Mouse (Mus musculus) forebrain, postnatal 0 days (tissue): ENCODE measurements around the gene Vmn2r12. TPM values are rescaled to one million over a fixed set of nuclear protein-coding genes. Genes with fewer than 3 reads are reported as not detected.
"Not testable (repeated sequence)": the region's sequence is repeated elsewhere in the genome, so short reads cannot be mapped to it uniquely, and the experiment has no call there.

Experiments used
- ATAC-seq: fragments of 200-750 bp; cut with Nextera tagmentation; 2 replicates; pipeline ENCODE4 v1.8.0; 2017; ENCODE audit warnings: mild to moderate bottlenecking, moderate library complexity
- DNase-seq: peaks from one replicate; pipeline ENCODE4 v3.0.0-alpha.2; 2015
- H3K27ac ChIP-seq: fragments of 300-500 bp; sonication (generic); 2 replicates; pipeline ENCODE4 v1.5.1; 2014; ENCODE audit warnings: low read depth, mild to moderate bottlenecking, antibody characterized with exemption, low read length, moderate library complexity, mixed read lengths
- H3K27me3 ChIP-seq: fragments of 300-500 bp; sonication (generic); 2 replicates; pipeline ENCODE4 v1.6.1; 2014; ENCODE audit warnings: mild to moderate bottlenecking, low read length, mixed read lengths; ENCODE audit not compliant: insufficient read depth
- H3K36me3 ChIP-seq: fragments of 300-500 bp; sonication (generic); 2 replicates; pipeline ENCODE4 v1.6.1; 2014; ENCODE audit warnings: mild to moderate bottlenecking, moderate library complexity; ENCODE audit not compliant: insufficient read depth
- H3K4me1 ChIP-seq: fragments of 300-500 bp; sonication (generic); 2 replicates; pipeline ENCODE4 v1.6.1; 2014; ENCODE audit warnings: antibody characterized with exemption; ENCODE audit not compliant: insufficient read depth
- H3K4me2 ChIP-seq: fragments of 300-500 bp; sonication (generic); 2 replicates; pipeline ENCODE4 v1.6.1; 2014; ENCODE audit warnings: low read depth, mild to moderate bottlenecking, moderate library complexity
- H3K4me3 ChIP-seq: fragments of 300-500 bp; sonication (generic); 2 replicates; pipeline ENCODE4 v1.5.1; 2014; ENCODE audit warnings: low read depth, low read length, mixed read lengths
- H3K9ac ChIP-seq: fragments of 300-500 bp; sonication (generic); 2 replicates; pipeline ENCODE4 v1.6.1; 2014; ENCODE audit warnings: mild to moderate bottlenecking
- H3K9me3 ChIP-seq: fragments of 300-500 bp; sonication (generic); 2 replicates; pipeline ENCODE4 v1.6.1; 2016; ENCODE audit warnings: low read length
- CTCF ChIP-seq: sonication (generic); IDR thresholded peaks from 2 replicates; pipeline ENCODE4 v1.5.1; 2016; ENCODE audit warnings: antibody characterized with exemption, control low read depth, low read depth
- WGBS: fragments of 180-500 bp; shearing (Covaris S2); extraction: QIAGEN DNeasy Blood & Tissue Kit; methylation state at CpG from one replicate; pipeline ENCODE4 v1.1.7; 2014; 5-methylcytosine and 5-hydroxymethylcytosine counted together
- polyA plus RNA-seq: library from polyadenylated mRNA; unstranded; fragments of >200 nt; fragmentation: Nextera tagmentation; extraction: Ambion mirVana; gene quantifications from 2 replicates; pipeline ENCODE4 v1.2.1, GENCODE M21; 2015
- total RNA-seq: library from RNA; depleted of rRNA; stranded (reverse); fragments of >200 nt; gene quantifications from 2 replicates; pipeline ENCODE4 v1.2.3, GENCODE M21; 2014; rRNA removed

Vmn2r12 gene
- total RNA-seq (not detected in 2 replicates), polyA plus RNA-seq (not detected in 2 replicates)

- not testable (repeated sequence) for H3K4me3 ChIP-seq, DNase-seq, H3K27me3 ChIP-seq, H3K36me3 ChIP-seq, H3K9ac ChIP-seq, ATAC-seq, H3K4me2 ChIP-seq, H3K9me3 ChIP-seq, H3K4me1 ChIP-seq, H3K27ac ChIP-seq
- WGBS: 88% methylated on average over 5 of the region's 5 CpGs
Measured at GRCm38 (mm10) chr5:109097850-109098249, at the start of gene Vmn2r12. Gene Vmn2r12, minus strand, starts transcription at chr5:109097950.

- H3K4me1 ChIP-seq: no peaks in the 10 kb centered on the region
- no peaks in the 10 kb centered on the region for H3K36me3 ChIP-seq
- H3K4me3 ChIP-seq: no peak overlapping the region
- 0 out of 2 replicates have a peak, but pooled peaks cover 10% of the 10 kb centered on the region for H3K9me3 ChIP-seq
- 77% methylated on average over 2 of the region's 2 CpGs for WGBS
- no peak overlapping the region for H3K27ac ChIP-seq
- H3K9ac ChIP-seq: no peak overlapping the region
- no peak overlapping the region for H3K4me2 ChIP-seq
- no peak for DNase-seq
- TF ChIP-seq CTCF: no peak
- H3K27me3 ChIP-seq: no peaks in the 10 kb centered on the region
- no peak for ATAC-seq
Measured at GRCm38 (mm10) chr5:109139546-109139945, 41.8 kb upstream of the Vmn2r12 start.

- Histone ChIP-seq H3K27ac (no peak overlapping the region), H3K4me1 (no peaks in the 10 kb centered on the region), H3K4me3 (no peak overlapping the region), H3K36me3 (no peaks in the 10 kb centered on the region), H3K9me3 (0 out of 2 replicates have a peak, but pooled peaks cover 10% of the 10 kb centered on the region), H3K27me3 (no peaks in the 10 kb centered on the region), H3K4me2 (no peak overlapping the region), H3K9ac (no peak overlapping the region)
- ATAC-seq: no peak
- no peak for TF ChIP-seq CTCF
- no peak for DNase-seq
- 77% methylated on average over 2 of the region's 2 CpGs for WGBS
Measured at GRCm38 (mm10) chr5:109136731-109137130, 39.0 kb upstream of the Vmn2r12 start.

DNA sequence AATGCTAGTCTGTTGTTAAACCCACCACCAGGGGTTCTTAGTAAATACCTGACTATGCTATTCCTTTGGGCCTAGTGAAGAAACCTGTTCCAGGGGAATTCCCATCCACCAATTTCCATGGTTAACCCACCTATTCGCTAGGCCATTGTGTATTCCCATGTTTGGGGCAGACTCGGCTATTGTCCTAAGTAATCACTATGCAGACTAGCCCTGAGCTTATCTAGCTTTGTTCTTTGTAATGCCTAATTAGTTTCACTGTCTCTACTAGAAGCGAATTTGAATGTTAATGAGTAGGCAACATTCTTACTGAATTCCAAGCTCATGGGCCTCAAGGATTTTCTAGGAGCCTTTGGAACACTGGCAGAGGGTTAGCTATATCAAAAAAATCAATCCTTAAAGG lies 1.3 kb downstream of the Vmn2r12 start:
- WGBS: 78% methylated on average over 3 of the region's 3 CpGs
- not testable (repeated sequence) for H3K9me3 ChIP-seq, DNase-seq, H3K4me1 ChIP-seq, ATAC-seq, H3K27ac ChIP-seq, H3K4me2 ChIP-seq, H3K4me3 ChIP-seq, H3K9ac ChIP-seq, H3K36me3 ChIP-seq, H3K27me3 ChIP-seq

DNA sequence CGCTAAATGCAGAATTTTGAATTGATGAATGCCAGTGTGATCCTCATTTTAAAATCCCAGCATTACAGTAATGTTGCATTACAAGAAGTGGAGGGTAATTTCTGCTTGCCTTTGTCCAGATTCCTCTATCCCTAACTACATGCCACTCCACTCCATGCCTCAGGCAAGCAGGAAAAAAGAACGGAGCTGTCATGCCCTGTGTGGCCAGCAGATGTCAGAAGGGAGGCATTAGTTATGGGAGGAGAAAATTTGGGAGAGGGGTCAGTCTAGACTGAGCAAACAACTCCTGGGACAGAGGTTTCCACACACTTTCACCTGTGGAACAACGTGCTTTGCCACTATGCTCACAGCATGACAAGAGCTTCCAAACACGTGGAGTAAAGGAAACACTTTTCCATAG lies 25.7 kb downstream of the Vmn2r12 start:
- H3K4me2 ChIP-seq, ATAC-seq, H3K4me3 ChIP-seq, H3K36me3 ChIP-seq, H3K9me3 ChIP-seq, H3K4me1 ChIP-seq, DNase-seq, H3K27ac ChIP-seq, H3K9ac ChIP-seq, H3K27me3 ChIP-seq: not testable (repeated sequence)
- WGBS: 48% methylated on average over 4 of the region's 4 CpGs

DNA sequence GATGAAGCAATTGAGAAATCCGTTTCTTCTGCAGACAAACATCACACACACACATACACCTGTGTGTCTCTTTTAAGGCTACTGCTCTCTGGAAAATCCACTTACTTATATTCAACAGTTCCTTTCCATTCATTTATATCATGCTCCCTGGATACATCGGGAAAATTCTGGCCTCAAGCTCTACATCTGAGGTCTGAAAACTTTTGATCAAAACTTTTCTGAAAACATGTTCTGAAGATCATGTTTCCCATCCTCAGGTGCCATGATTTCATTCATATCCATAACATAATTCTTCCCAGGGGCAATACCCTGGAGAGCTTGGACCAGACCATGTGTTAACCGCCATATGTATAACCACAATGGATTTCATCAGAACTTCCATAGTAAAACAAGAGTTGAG lies 38.3 kb downstream of the Vmn2r12 start, which contains the start of gene Vmn2r11:
Gene Vmn2r11, minus strand, starts transcription at position 101 of the 400 bp plus-strand sequence.
- 92% methylated on average over 3 of the region's 3 CpGs for WGBS
- H3K4me1 ChIP-seq, H3K4me3 ChIP-seq, DNase-seq, H3K9me3 ChIP-seq, H3K36me3 ChIP-seq, H3K27me3 ChIP-seq, H3K4me2 ChIP-seq, H3K27ac ChIP-seq, H3K9ac ChIP-seq, ATAC-seq: not testable (repeated sequence)

DNA sequence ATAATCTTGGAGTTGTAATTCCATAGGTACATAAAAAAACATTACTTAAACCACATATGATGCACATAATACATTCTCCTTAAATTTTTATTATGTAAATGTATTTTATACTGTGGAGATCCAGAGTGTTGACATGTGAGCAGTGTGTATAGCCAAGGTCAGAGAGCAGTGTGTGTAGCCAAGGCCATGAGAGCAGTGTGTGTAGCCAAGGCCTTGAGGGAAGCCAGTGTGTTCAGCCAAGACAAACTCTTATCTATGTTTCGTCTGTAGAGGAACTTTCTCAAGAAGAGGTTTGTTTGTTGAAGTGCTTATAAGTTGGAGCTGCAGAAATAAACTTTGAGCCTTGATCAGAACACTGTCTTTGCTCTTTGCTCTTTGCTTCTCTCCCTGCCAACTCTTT lies 42.5 kb downstream of the Vmn2r12 start:
- TF ChIP-seq CTCF: no peak
- Histone ChIP-seq H3K27ac (no peak overlapping the region), H3K4me3 (no peak overlapping the region), H3K4me1 (no peaks in the 10 kb centered on the region), H3K4me2 (no peak overlapping the region), H3K36me3 (no peaks in the 10 kb centered on the region), H3K9me3 (0 out of 2 replicates have a peak, but pooled peaks cover 9% of the 10 kb centered on the region), H3K9ac (no peak overlapping the region), H3K27me3 (no peaks in the 10 kb centered on the region)
- 90% methylated on average over 1 of the region's 1 CpGs for WGBS
- ATAC-seq (no peak), DNase-seq (no peak)

Other genes with a start within 250 kb of the Vmn2r12 start
- gene Vmn2r9, start 245.3 kb downstream of the Vmn2r12 start, total RNA-seq: not detected in 2 replicates
- not detected in 2 replicates for gene Vmn2r9, start 245.3 kb downstream of the Vmn2r12 start, polyA plus RNA-seq
- not detected in 2 replicates for gene Vmn2r10, start 91.4 kb downstream of the Vmn2r12 start, total RNA-seq
- gene Vmn2r10, start 91.4 kb downstream of the Vmn2r12 start, polyA plus RNA-seq: not detected in 2 replicates
- not detected in 2 replicates for gene Vmn2r11, start 38.4 kb downstream of the Vmn2r12 start, total RNA-seq
- gene Vmn2r11, start 38.4 kb downstream of the Vmn2r12 start, polyA plus RNA-seq: not detected in 2 replicates
- gene Vmn2r13, start 94.2 kb upstream of the Vmn2r12 start, total RNA-seq: not detected in 2 replicates
- not detected in 2 replicates for gene Vmn2r13, start 94.2 kb upstream of the Vmn2r12 start, polyA plus RNA-seq
- not detected in 2 replicates for gene Vmn2r14, start 126.8 kb upstream of the Vmn2r12 start, total RNA-seq
- not detected in 2 replicates for gene Vmn2r14, start 126.8 kb upstream of the Vmn2r12 start, polyA plus RNA-seq
- not detected in 2 replicates for gene Vmn2r15, start 199.7 kb upstream of the Vmn2r12 start, total RNA-seq
- gene Vmn2r15, start 199.7 kb upstream of the Vmn2r12 start, polyA plus RNA-seq: not detected in 2 replicates
- gene Vmn2r16, start 232.2 kb upstream of the Vmn2r12 start, total RNA-seq: not detected in 2 replicates
- not detected in 2 replicates for gene Vmn2r16, start 232.2 kb upstream of the Vmn2r12 start, polyA plus RNA-seq